Comparison of ENCODE assay signal across 21 mouse cellular contexts in the genomic region with DNA sequence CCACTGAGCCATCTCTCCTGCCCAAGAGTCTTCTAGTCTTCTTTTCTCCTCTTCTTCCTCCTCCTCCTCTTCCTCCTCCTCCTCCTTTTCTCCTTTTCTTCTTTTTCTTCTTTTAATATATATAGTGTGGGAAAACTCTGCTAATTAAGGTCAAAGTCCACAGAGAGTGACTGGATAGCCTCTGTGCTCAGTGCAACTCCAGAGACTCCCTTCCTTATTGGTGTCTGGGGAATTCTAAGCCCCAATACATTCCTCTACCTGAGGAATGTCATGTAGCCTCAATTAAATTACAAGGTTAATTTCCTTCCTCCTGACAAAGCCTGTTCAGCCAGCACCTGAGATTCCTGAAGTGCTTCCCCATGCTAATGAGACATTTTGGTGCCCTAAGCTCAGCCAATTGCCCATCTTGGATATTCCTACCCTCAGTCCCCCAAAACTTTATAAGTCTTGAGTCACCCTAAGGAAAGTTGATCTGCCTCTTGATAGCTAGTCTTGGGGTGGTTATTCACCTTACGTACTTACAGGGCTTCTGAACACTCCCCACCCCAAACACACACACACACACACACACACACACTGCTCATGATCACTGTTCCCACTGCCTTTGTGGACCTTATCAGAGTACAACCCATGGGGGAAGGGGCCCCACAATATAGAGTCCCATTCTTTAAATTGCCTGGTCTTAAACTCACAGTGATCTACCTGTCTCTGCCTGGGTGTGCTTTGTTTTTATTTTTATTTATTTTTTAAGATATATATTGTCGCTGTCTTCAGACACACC. TPM values are rescaled to one million over a fixed set of nuclear protein-coding genes. Genes with fewer than 3 reads are reported as not detected.
"Had no signal": no experiment of that assay in that cellular context is flagged by ENCODE, and none has a peak within 500 bp of the region (broad histone marks: within the 10 kb centered on the region; RNA-seq: fewer than 3 reads in every experiment).

No protein-coding gene starts in this region.

- H3K4me2 ChIP-seq: lung, embryonic 15.5 days; midbrain, embryonic 11.5 days; midbrain, embryonic 13.5 days; midbrain, embryonic 15.5 days; neural tube, embryonic 12.5 days; stomach, embryonic 15.5 days had no signal

- H3K4me1 ChIP-seq: midbrain, embryonic 13.5 days; midbrain, embryonic 15.5 days; neural tube, embryonic 12.5 days; stomach, embryonic 15.5 days had no signal

- H3K27ac ChIP-seq: lung, embryonic 15.5 days; macrophage; midbrain, embryonic 13.5 days; midbrain, embryonic 15.5 days; neural tube, embryonic 12.5 days; stomach, embryonic 15.5 days had no signal

- H3K27me3 ChIP-seq: lung, embryonic 15.5 days; midbrain, embryonic 13.5 days; midbrain, embryonic 15.5 days; neural tube, embryonic 12.5 days; stomach, embryonic 15.5 days had no signal

- H3K9ac ChIP-seq: lung, embryonic 15.5 days; midbrain, embryonic 13.5 days; midbrain, embryonic 15.5 days; neural tube, embryonic 12.5 days; stomach, embryonic 15.5 days had no signal

- H3K36me3 ChIP-seq: lung, embryonic 15.5 days; midbrain, embryonic 13.5 days; midbrain, embryonic 15.5 days; neural tube, embryonic 12.5 days; stomach, embryonic 15.5 days had no signal

- DNase-seq: lung, adult 2 months; lung, postnatal 14 days; lung, postnatal 36 days; right cerebral cortex, postnatal 14 days; thymus, adult 18-20 months; thymus, postnatal 25 days; thymus, postnatal 4 days had no signal

- H3K9me3 ChIP-seq: lung, embryonic 15.5 days; megakaryocyte, embryonic 14.5 days; midbrain, embryonic 13.5 days; midbrain, embryonic 15.5 days; neural tube, embryonic 12.5 days; stomach, embryonic 15.5 days had no signal

- H3K4me3 ChIP-seq: lung, embryonic 15.5 days; megakaryocyte, embryonic 14.5 days; midbrain, embryonic 13.5 days; midbrain, embryonic 15.5 days; neural tube, embryonic 12.5 days; stomach, embryonic 15.5 days had no signal

- ATAC-seq: lung, postnatal 0 days; midbrain, embryonic 13.5 days; midbrain, embryonic 15.5 days had no signal

RNA-seq across cellular contexts. Expression of gene Tmem95, which starts 7.3 kb away (rescaled TPM):
- polyA plus RNA-seq: lung, adult 2 months; lung, embryonic 15.5 days; lung, postnatal 0 days; macrophage; midbrain, embryonic 11.5 days; midbrain, embryonic 13.5 days; midbrain, embryonic 15.5 days; midbrain, postnatal 0 days; neural tube, embryonic 12.5 days; neural tube, embryonic 14.5 days; spleen, adult 2 months; stomach, embryonic 15.5 days; thymus, postnatal 0 days; urinary bladder, adult 2 months had no signal

RNA-seq across cellular contexts. Expression of gene Tnk1, which starts 11.9 kb away (rescaled TPM):
- polyA plus RNA-seq: macrophage had no signal
